Mouse (Mus musculus) spleen, adult 10 weeks (tissue): ENCODE results near the gene Dock6. TPM values are rescaled to one million over a fixed set of nuclear protein-coding genes. Genes with fewer than 3 reads are reported as not detected.

Experiments used
- polyA plus RNA-seq: library from polyadenylated mRNA; stranded (reverse); fragments of 350-450 nt; fragmentation: Illumina TruSeq; extraction: RNeasy Lipid Tissue Mini Kit (QIAGEN cat#74804); gene quantifications from one replicate; pipeline ENCODE4 v1.2.3, GENCODE M21; 2015; ENCODE audit warnings: low replicate concordance; ENCODE audit not compliant: insufficient read depth

The Dock6 gene
- 14.7 TPM for polyA plus RNA-seq

GRCm38 (mm10) chr9:21852128-21853091, at the start of gene Dock6:
Gene Dock6, minus strand, starts transcription at chr9:21852635.

GRCm38 (mm10) chr9:21835258-21835912, 17.1 kb downstream of the Dock6 start, which contains the start of gene Angptl8:
Gene Angptl8, plus strand, starts transcription at chr9:21835510.

DNA sequence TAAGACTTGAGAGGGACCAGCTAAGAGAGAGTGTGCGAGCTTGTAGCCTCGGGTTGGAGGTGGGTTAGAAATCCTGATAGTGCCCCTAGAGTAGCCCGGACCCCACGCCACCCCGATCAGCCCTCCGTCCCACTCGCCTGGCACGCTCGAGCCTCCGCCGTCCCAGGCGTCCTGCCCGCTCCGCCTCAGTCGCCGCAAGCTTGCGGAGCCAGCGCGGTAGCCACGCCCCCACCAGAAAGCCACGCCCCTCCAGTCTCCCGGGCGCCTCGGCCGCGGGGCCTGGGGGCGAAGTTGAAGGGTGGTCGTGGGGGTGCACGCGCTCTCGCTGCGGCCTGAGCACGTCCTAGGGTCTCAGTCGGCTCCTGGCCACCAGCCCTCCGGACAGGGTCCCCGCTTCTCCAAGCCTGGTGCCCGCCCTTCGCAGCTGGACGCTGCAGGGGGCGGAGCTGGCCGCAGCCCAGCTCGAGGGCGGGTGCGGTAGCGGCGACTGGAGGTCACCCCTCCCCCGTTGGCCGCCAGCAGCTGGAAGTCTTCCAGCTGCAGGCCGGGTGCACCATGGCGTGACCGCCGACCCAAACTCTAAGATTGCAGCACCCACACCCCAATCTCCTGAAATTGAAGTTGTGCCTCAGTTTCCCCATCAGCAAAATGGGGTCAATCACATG, 54.0 kb downstream of the Dock6 start, which contains the start of gene Kank2:
TSS of gene Kank2 (minus strand) at position 400 of the 665 bp plus-strand sequence.

DNA sequence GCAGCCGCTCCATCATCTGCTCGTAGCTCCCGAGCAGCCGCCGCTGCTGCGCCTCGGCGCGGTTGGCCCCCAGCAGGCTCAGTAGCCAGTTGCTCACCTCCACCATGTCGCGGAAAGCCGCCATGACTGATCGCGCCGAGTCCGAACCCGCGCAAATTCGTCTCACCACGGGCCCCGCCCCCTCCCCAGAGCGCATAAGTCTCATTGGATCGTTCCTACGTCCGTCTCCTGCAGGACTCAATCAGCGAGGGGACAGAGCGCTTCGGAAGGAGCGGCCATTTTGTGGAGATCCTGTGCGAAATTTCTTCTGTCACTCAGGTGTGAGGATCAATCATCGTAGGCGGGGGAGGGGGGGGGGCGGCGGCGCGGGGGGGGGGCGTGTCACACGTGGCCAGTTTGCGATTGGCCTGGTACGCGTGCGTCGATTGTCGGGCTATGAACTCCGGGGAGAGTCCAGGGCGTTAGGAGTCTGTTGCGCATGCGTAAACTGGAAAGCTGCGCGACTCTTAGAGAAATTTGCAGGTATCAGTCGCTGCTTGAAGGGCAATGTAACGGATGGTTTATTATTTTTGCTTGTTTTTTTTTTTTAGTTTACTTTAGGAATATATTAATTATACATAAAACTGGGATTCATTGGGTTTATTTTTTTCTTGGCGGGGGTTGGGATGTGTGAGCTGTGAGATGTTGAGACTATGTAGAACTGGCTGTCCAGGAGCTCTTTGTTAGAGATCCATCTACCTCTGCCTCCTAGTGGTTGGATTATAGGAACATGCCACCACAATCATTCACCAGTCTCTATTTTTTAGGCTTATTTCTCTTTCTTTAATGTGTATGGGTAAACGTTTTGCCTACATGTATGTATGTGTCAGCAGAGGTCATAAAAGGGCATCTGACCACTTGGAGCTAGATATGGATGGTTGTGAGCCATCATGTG, 92.0 kb downstream of the Dock6 start, which contains the start of gene Spc24:
TSS of gene Spc24 (minus strand) at position 149 of the 934 bp plus-strand sequence.

Other genes with a start within 250 kb of the Dock6 start
- 29.3 TPM for gene Smarca4, start 236.5 kb downstream of the Dock6 start, polyA plus RNA-seq
- 17.3 TPM for gene Ldlr, start 129.2 kb downstream of the Dock6 start, polyA plus RNA-seq
- 6.4 TPM for gene Spc24, start 92.3 kb downstream of the Dock6 start, polyA plus RNA-seq
- gene Kank2, start 53.9 kb downstream of the Dock6 start, polyA plus RNA-seq: 9.1 TPM
- gene Angptl8, start 17.1 kb downstream of the Dock6 start, polyA plus RNA-seq: not detected
- 7.7 TPM for gene Rab3d, start 65.6 kb upstream of the Dock6 start, polyA plus RNA-seq
- 0.79 TPM for gene Ccdc159, start 74.8 kb upstream of the Dock6 start, polyA plus RNA-seq
- gene Tmem205, start 74.9 kb upstream of the Dock6 start, polyA plus RNA-seq: 3.3 TPM
- gene Plppr2, start 84.4 kb upstream of the Dock6 start, polyA plus RNA-seq: 0.70 TPM
- 10.0 TPM for gene Swsap1, start 103.1 kb upstream of the Dock6 start, polyA plus RNA-seq
- gene Epor, start 110.9 kb upstream of the Dock6 start, polyA plus RNA-seq: 2.1 TPM
- gene Rgl3, start 136.8 kb upstream of the Dock6 start, polyA plus RNA-seq: 2.1 TPM
- gene Ccdc151, start 150.0 kb upstream of the Dock6 start, polyA plus RNA-seq: not detected
- 29.0 TPM for gene Prkcsh, start 150.2 kb upstream of the Dock6 start, polyA plus RNA-seq
- gene Elavl3, start 199.4 kb upstream of the Dock6 start, polyA plus RNA-seq: not detected
- gene Gm49318, start 218.6 kb upstream of the Dock6 start, polyA plus RNA-seq: not detected
- 5.6 TPM for gene Zfp653, start 218.7 kb upstream of the Dock6 start, polyA plus RNA-seq
- gene Ecsit, start 232.8 kb upstream of the Dock6 start, polyA plus RNA-seq: 12.2 TPM
- gene Cnn1, start 246.6 kb upstream of the Dock6 start, polyA plus RNA-seq: 12.6 TPM